Mouse (Mus musculus) midbrain, embryonic 14.5 days (tissue): ENCODE measurements around the gene Ccdc73. TPM values are rescaled to one million over a fixed set of nuclear protein-coding genes. Genes with fewer than 3 reads are reported as not detected.
"Not testable (repeated sequence)": the region's sequence is repeated elsewhere in the genome, so short reads cannot be mapped to it uniquely, and the experiment has no call there.

Experiments used
- ATAC-seq: fragments of 200-750 bp; cut with Nextera tagmentation; 2 replicates; pipeline ENCODE4 v1.8.0; 2017; ENCODE audit warnings: moderate number of reproducible peaks, moderate library complexity; ENCODE audit not compliant: low FRiP score, low TSS enrichment
- DNase-seq: peaks from one replicate; pipeline ENCODE4 v3.0.0-alpha.2; 2015
- H3K27ac ChIP-seq: fragments of 300-500 bp; sonication (generic); replicated peaks from 2 replicates; pipeline ENCODE4 v1.5.1; 2014; ENCODE audit warnings: mild to moderate bottlenecking, low read depth, low read length, moderate library complexity
- H3K27me3 ChIP-seq: fragments of 300-500 bp; sonication (generic); 2 replicates; pipeline ENCODE4 v1.6.1; 2014; ENCODE audit warnings: low read length, control low read depth, mixed read lengths; ENCODE audit not compliant: control insufficient read depth, insufficient read depth
- H3K36me3 ChIP-seq: fragments of 300-500 bp; sonication (generic); 2 replicates; pipeline ENCODE4 v1.6.1; 2014; ENCODE audit warnings: low read length, control low read depth; ENCODE audit not compliant: control insufficient read depth, insufficient read depth
- H3K4me1 ChIP-seq: fragments of 300-500 bp; sonication (generic); 2 replicates; pipeline ENCODE4 v1.6.1; 2014; ENCODE audit warnings: mild to moderate bottlenecking, antibody characterized with exemption, low read length, control low read depth; ENCODE audit not compliant: control insufficient read depth, insufficient read depth
- H3K4me2 ChIP-seq: fragments of 300-500 bp; sonication (generic); 2 replicates; pipeline ENCODE4 v1.6.1; 2014; ENCODE audit warnings: mild to moderate bottlenecking, low read length, moderate library complexity
- H3K4me3 ChIP-seq: fragments of 300-500 bp; sonication (generic); replicated peaks from 2 replicates; pipeline ENCODE4 v1.5.1; 2014; ENCODE audit warnings: low read depth, low read length
- H3K9ac ChIP-seq: fragments of 300-500 bp; sonication (generic); replicated peaks from 2 replicates; pipeline ENCODE4 v1.6.1; 2014; ENCODE audit warnings: mild to moderate bottlenecking, low read length, moderate library complexity
- H3K9me3 ChIP-seq: fragments of 300-500 bp; sonication (generic); 2 replicates; pipeline ENCODE4 v1.6.1; 2016; ENCODE audit warnings: low read length, control low read depth, mixed read lengths; ENCODE audit not compliant: control insufficient read depth
- WGBS: fragments of 180-500 bp; shearing (Covaris S2); extraction: QIAGEN DNeasy Blood & Tissue Kit; methylation state at CpG from one replicate; pipeline ENCODE4 v1.1.7; 2014; 5-methylcytosine and 5-hydroxymethylcytosine counted together
- polyA plus RNA-seq: library from polyadenylated mRNA; unstranded; fragments of >200 nt; fragmentation: Nextera tagmentation; extraction: Ambion mirVana; gene quantifications from 2 replicates; pipeline ENCODE4 v1.2.1, GENCODE M21; 2014

The Ccdc73 gene
- polyA plus RNA-seq = 6.7 and 9.1 TPM in 2 replicates

DNA sequence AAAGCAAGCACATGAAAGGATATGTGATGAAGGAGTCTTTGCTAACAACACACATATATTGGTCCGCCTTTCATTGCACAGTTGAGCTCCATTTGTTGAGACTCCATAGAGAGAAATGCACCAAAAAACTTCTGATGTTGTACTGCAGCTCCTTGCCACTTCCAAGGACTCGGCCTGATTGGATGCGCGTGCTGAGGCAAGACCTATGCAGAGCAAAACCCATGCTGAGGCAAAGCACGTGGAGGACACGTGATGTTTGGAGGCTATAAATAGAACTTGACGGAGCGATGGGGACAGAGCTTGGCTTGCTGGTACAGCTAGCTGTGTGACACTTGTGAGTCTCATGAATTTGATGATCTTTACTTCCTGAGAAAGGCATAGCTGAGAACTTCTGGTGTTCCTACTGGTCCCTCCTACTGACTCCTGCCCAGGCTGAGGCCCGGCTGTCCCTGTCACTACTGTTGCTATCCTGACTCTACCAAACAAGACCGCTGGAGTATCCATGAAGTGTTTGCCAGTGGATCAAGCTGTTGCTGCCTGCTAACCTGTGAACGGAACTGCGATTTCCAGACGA is at the start of gene Ccdc73:
Gene Ccdc73, plus strand, starts transcription at position 524 of the 574 bp plus-strand sequence.
- Histone ChIP-seq H3K4me1 (no peaks in the 10 kb centered on the region), H3K27ac (no peak within 1 kb of the TSS), H3K4me3 (no peak within 1 kb of the TSS), H3K4me2 (no peak within 1 kb of the TSS), H3K36me3 (no peaks in the 10 kb centered on the region), H3K27me3 (no peaks in the 10 kb centered on the region), H3K9ac (no peak within 1 kb of the TSS), H3K9me3 (no peaks in the 10 kb centered on the region)
- WGBS = 91% methylated on average over 13 of the region's 13 CpGs
- ATAC-seq (no peak), DNase-seq (no peak)

- ATAC-seq, DNase-seq, H3K36me3 ChIP-seq, H3K9me3 ChIP-seq, H3K27me3 ChIP-seq, H3K4me3 ChIP-seq, H3K9ac ChIP-seq, H3K27ac ChIP-seq, H3K4me2 ChIP-seq: not testable (repeated sequence)
- H3K4me1 ChIP-seq = peaks cover 21% of the 10 kb centered on the region
- 90% methylated on average over 3 of the region's 3 CpGs for WGBS
Observed at GRCm38 (mm10) chr2:104818763-104819162, 48.8 kb upstream of the Ccdc73 start.

- H3K27me3 ChIP-seq = no peaks in the 10 kb centered on the region
- no peaks in the 10 kb centered on the region for H3K9me3 ChIP-seq
- 84% methylated on average over 4 of the region's 4 CpGs for WGBS
Observed at GRCm38 (mm10) chr2:104826191-104826590, 41.4 kb upstream of the Ccdc73 start.

GRCm38 (mm10) chr2:104832486-104832885 is 35.1 kb upstream of the Ccdc73 start:
- DNase-seq (no peak), ATAC-seq (no peak)
- Histone ChIP-seq H3K27me3 (no peaks in the 10 kb centered on the region), H3K9ac (no peak overlapping the region), H3K9me3 (no peaks in the 10 kb centered on the region), H3K4me1 (no peaks in the 10 kb centered on the region), H3K4me3 (no peak overlapping the region), H3K27ac (no peak overlapping the region), H3K4me2 (no peak overlapping the region), H3K36me3 (no peaks in the 10 kb centered on the region)
- WGBS = 90% methylated on average over 2 of the region's 2 CpGs

More at GRCm38 (mm10) chr2:104826191-104826590, 41.4 kb upstream of the Ccdc73 start:
- Histone ChIP-seq H3K4me1 (no peaks in the 10 kb centered on the region), H3K9ac (no peak overlapping the region), H3K36me3 (no peaks in the 10 kb centered on the region), H3K4me2 (no peak overlapping the region), H3K27ac (no peak overlapping the region), H3K4me3 (no peak overlapping the region)
- no peak for DNase-seq
- ATAC-seq = no peak

GRCm38 (mm10) chr2:104840974-104841373 is 26.6 kb upstream of the Ccdc73 start:
- DNase-seq (no peak), ATAC-seq (no peak)
- Histone ChIP-seq H3K9ac (no peak overlapping the region), H3K9me3 (no peaks in the 10 kb centered on the region), H3K4me1 (no peaks in the 10 kb centered on the region), H3K4me2 (no peak overlapping the region), H3K27me3 (no peaks in the 10 kb centered on the region), H3K4me3 (no peak overlapping the region), H3K27ac (no peak overlapping the region), H3K36me3 (no peaks in the 10 kb centered on the region)

DNA sequence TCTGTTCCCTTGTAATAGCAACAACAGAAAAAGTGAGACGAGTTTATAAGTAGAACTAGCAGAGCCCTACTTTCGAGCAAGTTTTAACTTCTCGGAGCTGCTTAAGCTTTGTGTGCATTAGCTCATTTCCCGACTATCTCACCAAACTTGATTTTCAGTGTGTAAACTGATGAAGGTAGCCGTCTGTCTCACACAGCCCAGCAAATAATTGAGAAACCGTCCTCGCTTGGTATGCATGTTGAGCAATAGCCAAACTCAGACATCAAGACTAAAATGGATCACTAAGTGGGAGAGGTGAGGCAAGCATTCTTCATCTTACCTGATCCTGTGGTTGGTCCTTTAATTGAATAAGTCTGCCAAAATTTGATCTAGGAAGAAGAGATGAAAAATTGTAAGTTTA is 25.9 kb upstream of the Ccdc73 start:
- H3K4me2 ChIP-seq = no peak overlapping the region
- H3K27ac ChIP-seq = no peak overlapping the region
- ATAC-seq (no peak), DNase-seq (no peak)
- no peaks in the 10 kb centered on the region for H3K4me1 ChIP-seq
- no peaks in the 10 kb centered on the region for H3K36me3 ChIP-seq
- H3K9ac ChIP-seq = no peak overlapping the region
- H3K27me3 ChIP-seq = no peaks in the 10 kb centered on the region
- no peak overlapping the region for H3K4me3 ChIP-seq
- H3K9me3 ChIP-seq = no peaks in the 10 kb centered on the region
- 89% methylated on average over 7 of the region's 7 CpGs for WGBS

GRCm38 (mm10) chr2:104842559-104842958 is 25.0 kb upstream of the Ccdc73 start:
- H3K27ac ChIP-seq = no peak overlapping the region
- no peak overlapping the region for H3K9ac ChIP-seq
- H3K36me3 ChIP-seq = no peaks in the 10 kb centered on the region
- H3K27me3 ChIP-seq = no peaks in the 10 kb centered on the region
- DNase-seq (no peak), ATAC-seq (no peak)
- no peak overlapping the region for H3K4me2 ChIP-seq
- H3K9me3 ChIP-seq = no peaks in the 10 kb centered on the region
- no peaks in the 10 kb centered on the region for H3K4me1 ChIP-seq
- H3K4me3 ChIP-seq = no peak overlapping the region

GRCm38 (mm10) chr2:104846638-104847414 is 20.8 kb upstream of the Ccdc73 start:
- ATAC-seq (peak; percentile 48; the same call in 1 of the 2 replicates), DNase-seq (peak; percentile 11)
- WGBS = 32% methylated on average over 4 of the region's 4 CpGs
- H3K27me3 ChIP-seq = peaks cover 19% of the 10 kb centered on the region; the same call in 1 of the 2 replicates
- H3K36me3 ChIP-seq = no peaks in the 10 kb centered on the region
- H3K27ac ChIP-seq = no peak overlapping the region
- H3K4me1 ChIP-seq = 0 out of 2 replicates have a peak, but pooled peaks cover 7% of the 10 kb centered on the region
- H3K4me2 ChIP-seq = no peak overlapping the region
- H3K9me3 ChIP-seq = no peaks in the 10 kb centered on the region
- no peak overlapping the region for H3K9ac ChIP-seq
- no peak overlapping the region for H3K4me3 ChIP-seq

- Histone ChIP-seq H3K4me1 (0 out of 2 replicates have a peak, but pooled peaks cover 7% of the 10 kb centered on the region), H3K27ac (no peak overlapping the region), H3K4me2 (no peak overlapping the region), H3K4me3 (no peak overlapping the region), H3K36me3 (no peaks in the 10 kb centered on the region), H3K9me3 (no peaks in the 10 kb centered on the region), H3K27me3 (peaks cover 19% of the 10 kb centered on the region; the same call in 1 of the 2 replicates), H3K9ac (no peak overlapping the region)
- no peak for ATAC-seq
- peak; percentile 66 for DNase-seq
- 56% methylated on average over 2 of the region's 2 CpGs for WGBS
Observed at GRCm38 (mm10) chr2:104847645-104848044, 20.0 kb upstream of the Ccdc73 start.
